Mouse (Mus musculus): ENCODE results near the gene Gm7697.
"Not testable (repeated sequence)": the region's sequence is repeated elsewhere in the genome, so short reads cannot be mapped to it uniquely, and the experiment has no call there.

Gm7697 gene

GRCm38 (mm10) chr8:69522876-69523275 lies at the start of gene Gm7697:
Gene Gm7697, minus strand, starts transcription at chr8:69522976.
- DNase-seq (ENCODE audit: low spot score in 2 of 2) = not testable (repeated sequence)

GRCm38 (mm10) chr8:69551249-69551648 lies 28.5 kb upstream of the Gm7697 start:
- not testable (repeated sequence) for DNase-seq (ENCODE audit: low spot score in 2 of 2)

GRCm38 (mm10) chr8:69549556-69549955 lies 26.8 kb upstream of the Gm7697 start:
- DNase-seq (ENCODE audit: low spot score in 2 of 2) = peak in 1 of 2 experiments; percentile 57

GRCm38 (mm10) chr8:69548114-69548513 lies 25.3 kb upstream of the Gm7697 start:
- not testable (repeated sequence) for DNase-seq (ENCODE audit: low spot score in 2 of 2)

GRCm38 (mm10) chr8:69547208-69547607 lies 24.4 kb upstream of the Gm7697 start:
- DNase-seq (ENCODE audit: low spot score in 2 of 2) = not testable (repeated sequence)

GRCm38 (mm10) chr8:69545020-69545419 lies 22.2 kb upstream of the Gm7697 start:
- DNase-seq (ENCODE audit: low spot score in 2 of 2) = not testable (repeated sequence)

- not testable (repeated sequence) for DNase-seq (ENCODE audit: low spot score in 2 of 2)
These were observed 21.7 kb upstream of the Gm7697 start for GRCm38 (mm10) chr8:69544511-69544910.

- not testable (repeated sequence) for DNase-seq (ENCODE audit: low spot score in 2 of 2)
These were observed 21.2 kb upstream of the Gm7697 start for GRCm38 (mm10) chr8:69543984-69544383.

GRCm38 (mm10) chr8:69540764-69541163 lies 18.0 kb upstream of the Gm7697 start:
- DNase-seq (ENCODE audit: low spot score in 2 of 2) = not testable (repeated sequence)

- not testable (repeated sequence) for DNase-seq (ENCODE audit: low spot score in 2 of 2)
These were observed 17.6 kb upstream of the Gm7697 start for GRCm38 (mm10) chr8:69540331-69540730.

- DNase-seq (ENCODE audit: low spot score in 2 of 2) = not testable (repeated sequence)
These were observed 47.8 kb downstream of the Gm7697 start for GRCm38 (mm10) chr8:69474946-69475345.

- not testable (repeated sequence) for DNase-seq (ENCODE audit: low spot score in 2 of 2)
These were observed 69.3 kb downstream of the Gm7697 start, which contains the start of gene Gm9495 for GRCm38 (mm10) chr8:69453465-69453864. Gene Gm9495, minus strand, starts transcription at chr8:69453565.

All from cerebellum, postnatal 4 days (tissue).